Mouse (Mus musculus) adipocyte (in vitro differentiated cells): ENCODE measurements around the gene Fam189b.
A peak's percentile ranks its signal among the peaks of the same experiment; 100 is the strongest.
"Not testable (repeated sequence)": the region's sequence is repeated elsewhere in the genome, so short reads cannot be mapped to it uniquely, and the experiment has no call there.

ENCODE experiments used
- DNase-seq: peaks from one replicate; pipeline ENCODE4 v3.0.0-alpha.2; 2016; ENCODE audit warnings: low spot score

Fam189b gene

DNA sequence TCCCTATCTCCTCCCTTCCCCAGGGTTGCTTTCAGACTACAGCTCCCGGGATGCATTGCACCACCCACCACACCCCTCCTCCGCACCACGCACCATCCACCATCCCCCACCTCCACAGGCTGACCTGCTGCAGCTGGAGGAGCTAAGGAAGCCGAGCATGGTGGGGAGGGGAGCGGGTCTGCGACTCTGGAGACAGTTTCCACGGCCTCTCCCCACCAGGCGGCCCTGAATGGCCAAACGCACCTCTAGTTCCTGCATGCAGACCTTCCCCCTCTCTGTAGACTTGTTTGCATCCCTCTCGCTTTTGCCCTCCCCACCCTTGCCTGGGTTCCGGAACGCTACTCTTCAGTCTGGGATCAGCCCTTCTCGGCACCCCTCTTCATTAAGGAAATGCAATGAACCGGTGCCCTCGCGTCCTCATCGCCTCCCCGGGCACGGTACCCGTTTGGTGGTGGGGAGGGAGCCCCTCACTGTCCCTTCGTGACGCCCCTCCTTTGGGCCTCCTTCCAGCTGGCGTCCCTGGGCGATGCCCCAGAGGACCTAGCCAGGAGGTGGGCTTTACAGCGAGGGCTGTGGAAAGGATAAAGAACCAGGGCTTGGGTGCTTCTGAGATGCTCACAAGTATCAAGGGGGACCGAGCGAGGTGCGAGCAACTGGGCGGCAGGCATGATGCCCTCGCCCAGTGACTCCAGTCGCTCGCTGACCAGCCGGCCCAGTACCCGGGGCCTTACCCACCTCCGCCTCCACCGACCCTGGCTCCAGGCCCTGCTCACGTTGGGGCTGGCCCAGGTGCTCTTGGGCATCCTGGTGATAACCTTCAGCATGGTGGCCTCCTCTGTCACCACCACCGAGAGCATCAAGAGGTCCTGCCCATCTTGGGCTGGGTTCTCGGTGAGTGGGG lies at the start of gene Fam189b:
TSS of gene Fam189b (plus strand) at position 86 of the 901 bp plus-strand sequence.
- no peak for DNase-seq

DNA sequence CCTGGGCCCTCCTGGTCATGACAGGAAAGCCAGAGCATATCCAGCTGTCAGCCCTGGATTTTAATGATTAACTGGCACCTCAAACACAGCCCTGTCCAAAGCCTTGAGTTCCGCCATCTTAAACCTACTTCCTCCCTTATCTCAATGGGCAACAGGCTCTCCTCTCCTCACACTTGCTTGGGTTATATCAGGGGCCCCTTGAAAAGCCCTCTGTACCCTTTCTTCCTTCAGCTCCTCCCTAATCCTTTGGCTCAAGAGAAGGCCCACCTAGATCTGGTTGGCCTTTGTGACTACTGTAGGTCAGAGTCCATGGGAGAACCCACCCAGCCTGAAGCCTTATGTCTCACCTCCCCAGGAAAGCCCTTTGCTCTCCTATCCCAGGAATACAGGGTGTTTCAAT lies 49.2 kb upstream of the Fam189b start:
- DNase-seq = no peak

DNA sequence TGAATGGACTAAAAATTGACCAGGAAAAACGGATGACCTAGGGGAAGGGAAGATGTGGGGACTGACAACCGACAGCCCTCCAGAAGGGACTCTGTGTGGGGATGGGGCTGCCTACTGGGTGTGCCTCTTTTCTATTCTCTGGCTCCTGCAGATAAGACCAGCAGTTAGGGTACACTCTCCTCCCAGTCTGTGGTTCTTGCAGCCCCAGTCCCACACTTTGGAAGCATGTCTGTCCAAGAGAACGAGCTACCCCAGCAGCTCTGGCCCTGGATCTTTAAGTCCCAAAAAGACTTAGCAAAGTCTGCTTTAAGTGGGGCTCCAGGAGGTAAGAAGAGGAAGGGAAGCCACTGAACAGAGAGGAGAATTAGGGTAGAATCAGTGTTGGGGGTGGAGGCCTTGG lies 47.0 kb upstream of the Fam189b start, which contains the start of gene Pklr:
TSS of gene Pklr (plus strand) at position 185 of the 400 bp plus-strand sequence.
- DNase-seq = no peak

DNA sequence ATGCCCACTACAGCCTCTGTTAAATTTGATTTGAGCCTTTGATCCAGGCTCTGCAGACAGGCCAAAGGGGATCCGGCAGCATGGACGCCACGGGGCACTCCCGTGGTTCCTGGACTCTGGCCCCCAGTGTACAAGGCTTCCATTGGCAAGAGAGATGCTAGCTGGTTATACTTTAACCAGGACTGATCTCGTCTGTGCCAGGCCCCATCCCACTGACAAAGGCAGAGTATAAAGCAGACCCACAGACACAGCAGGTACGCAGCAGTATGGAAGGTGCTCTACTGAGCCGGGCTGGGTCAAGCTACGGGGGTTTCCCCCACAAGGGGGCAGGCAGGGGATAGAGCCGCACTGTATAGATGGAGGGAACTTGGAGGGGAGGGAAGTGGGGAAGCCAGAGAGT lies 46.6 kb upstream of the Fam189b start:
- DNase-seq = no peak

DNA sequence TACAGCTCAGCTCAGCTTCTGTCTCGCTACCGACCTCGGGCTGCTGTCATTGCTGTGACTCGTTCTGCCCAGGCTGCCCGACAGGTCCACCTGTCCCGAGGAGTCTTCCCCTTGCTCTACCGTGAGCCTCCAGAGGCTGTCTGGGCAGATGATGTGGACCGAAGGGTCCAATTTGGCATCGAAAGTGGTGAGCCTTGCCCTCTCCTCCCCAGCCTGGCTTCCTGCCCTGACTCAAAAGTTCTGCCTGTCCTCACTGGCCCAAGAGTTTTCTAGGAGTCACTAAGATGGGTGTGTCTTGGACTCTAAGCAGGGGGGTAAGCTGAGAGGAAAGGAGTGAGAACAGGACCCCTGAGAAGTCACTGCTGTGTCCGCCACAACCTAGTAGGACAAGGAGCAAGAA lies 38.1 kb upstream of the Fam189b start:
- no peak for DNase-seq

DNA sequence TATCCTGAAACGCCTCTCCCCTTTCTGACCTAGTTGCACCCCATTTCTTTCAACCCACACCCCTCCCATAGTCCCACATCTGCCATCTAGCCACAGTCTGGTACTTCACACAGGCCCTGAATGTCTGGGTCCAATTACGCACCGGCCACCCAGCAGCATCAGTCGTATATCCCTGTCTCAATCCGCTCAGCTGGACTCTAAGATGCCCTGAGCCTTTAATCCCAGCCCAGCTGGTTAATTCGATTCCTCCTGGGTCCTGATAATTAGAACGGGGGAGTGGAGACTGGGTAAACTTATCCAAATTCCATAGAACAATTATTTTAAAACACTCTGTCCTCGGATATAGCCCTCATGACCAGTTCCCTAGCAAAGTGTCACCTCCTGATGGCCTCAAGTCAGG lies 37.4 kb upstream of the Fam189b start:
- no peak for DNase-seq

DNA sequence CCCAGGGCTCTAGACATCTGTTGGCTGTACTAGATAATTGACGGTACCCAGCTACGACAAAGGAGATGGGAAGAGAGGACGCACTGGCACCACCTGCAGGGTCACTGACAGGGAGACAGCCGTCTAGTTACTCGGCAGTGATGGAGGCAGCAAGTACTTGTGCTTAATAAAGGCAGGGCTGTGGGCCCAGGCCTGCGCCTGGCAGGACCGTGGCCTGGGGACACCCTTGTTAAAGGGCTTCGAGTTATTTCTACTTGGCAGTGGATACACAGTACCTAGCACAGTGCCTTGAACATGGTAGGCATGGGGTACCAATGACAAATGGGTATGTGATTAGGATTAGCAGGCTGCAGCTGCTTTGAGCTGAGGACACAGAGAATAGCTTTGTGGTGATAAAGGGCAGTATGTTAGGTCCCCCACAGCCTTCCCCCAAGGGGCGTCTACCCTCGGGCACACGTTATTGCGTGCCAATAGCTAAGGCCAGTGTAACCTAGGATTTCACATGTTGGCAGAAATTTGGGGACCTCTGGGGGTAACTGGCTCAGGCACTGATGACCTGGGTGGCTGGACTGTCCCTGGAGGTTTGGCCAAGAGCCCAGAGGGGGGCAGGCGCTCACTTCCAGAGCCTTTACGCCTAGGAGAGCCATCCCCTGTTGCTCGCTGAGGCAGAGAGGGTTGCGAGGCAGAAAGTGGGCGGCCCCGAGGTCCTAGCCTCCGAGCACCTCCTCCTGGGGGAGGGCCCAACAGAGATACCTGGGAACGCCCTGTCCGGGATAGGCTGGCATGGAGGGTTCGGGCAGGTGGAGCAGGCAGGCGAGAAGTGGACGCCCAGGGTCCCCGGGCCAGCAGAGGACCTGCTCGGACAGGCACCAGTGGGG lies 35.6 kb upstream of the Fam189b start:
- DNase-seq = no peak

DNA sequence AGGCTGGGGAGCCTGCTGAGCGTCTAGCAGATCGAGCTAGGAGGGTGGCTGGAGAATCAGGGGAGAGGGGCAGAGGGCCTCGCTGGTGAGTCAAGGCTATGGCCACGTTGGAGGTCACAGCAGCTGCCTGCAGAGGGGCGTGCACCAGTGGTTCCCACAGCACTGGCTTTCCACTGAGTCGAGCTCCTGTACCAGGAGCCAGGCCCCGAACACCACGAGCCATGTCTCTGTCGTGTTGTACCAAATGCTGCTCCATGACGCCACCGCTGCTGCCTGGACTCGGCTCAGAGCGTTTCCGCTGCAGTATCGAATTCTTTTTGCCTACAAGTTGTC lies 35.0 kb upstream of the Fam189b start:
- DNase-seq = no peak

DNA sequence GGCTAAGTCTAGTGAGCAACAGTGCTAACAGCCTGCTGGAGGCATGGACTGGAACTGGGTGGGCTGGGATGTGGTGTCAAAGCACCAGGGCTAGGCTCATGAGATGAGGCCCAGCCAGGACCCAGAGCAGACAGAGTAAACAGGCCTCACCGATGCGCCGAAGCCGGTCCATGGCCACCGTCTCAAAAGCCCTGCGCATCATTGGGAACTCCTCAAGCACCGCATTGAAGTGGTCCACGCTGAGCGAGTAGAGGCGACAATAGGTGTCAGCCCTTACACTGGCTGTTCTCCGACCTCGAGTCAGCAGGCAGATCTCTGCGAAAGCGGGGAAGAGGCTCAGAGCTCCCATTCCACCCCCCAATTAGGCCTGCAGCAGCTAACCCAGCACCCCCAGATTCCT lies 34.4 kb upstream of the Fam189b start:
- DNase-seq = no peak

DNA sequence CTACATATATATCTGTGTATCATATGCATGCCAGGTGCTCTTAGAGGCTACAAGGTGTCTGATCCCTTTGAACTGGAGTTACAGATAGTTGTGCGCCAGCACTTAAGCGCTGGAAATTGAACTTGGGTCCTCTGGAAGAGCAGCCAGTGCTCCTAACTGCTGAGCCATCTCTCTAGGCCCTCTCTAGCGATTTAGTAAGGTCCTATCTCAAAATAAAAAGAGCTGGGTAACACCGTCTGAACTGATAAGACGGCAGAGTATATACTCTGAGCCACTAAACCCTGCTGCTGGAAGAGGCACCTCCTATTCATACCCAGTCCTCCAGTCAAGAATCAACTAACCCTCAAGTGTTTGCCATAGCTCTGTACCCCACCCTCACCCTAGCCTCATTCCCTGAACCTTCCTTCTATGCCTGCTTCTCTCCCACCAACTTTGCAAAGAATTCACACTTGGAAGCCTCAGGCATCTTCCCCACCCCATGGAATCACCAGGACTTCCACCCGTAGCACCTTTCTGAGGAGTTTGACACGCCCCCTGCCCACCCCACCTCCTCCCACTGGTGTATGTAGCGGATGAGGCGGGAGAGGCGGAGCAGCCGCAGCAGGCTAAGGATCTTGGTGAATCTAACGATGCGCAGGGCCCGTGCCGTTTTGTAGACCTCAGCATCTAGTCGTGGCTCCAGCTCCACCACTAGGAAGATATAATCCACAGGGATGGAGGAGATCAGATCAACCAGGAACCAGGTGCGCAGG lies 30.7 kb upstream of the Fam189b start:
- DNase-seq = no peak

DNA sequence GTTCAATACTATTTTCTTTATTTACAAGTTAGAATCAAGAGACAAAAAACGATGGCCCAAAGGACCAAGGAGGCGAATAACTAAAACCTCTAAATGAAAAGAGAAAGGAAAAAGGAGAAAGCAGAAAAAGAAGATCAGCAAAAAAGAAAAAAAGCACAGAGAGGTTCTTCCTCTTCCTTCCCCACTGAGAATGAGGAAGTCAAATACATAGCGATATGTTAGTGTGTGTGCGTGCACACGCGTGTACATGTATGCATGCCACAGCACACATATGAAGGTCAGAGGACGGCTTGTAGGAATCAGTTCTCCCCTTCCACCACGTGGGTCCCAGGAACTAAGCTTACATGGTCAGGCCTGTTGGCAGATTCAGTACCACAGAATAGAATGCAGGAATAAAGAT lies 26.0 kb upstream of the Fam189b start:
- no peak for DNase-seq

DNA sequence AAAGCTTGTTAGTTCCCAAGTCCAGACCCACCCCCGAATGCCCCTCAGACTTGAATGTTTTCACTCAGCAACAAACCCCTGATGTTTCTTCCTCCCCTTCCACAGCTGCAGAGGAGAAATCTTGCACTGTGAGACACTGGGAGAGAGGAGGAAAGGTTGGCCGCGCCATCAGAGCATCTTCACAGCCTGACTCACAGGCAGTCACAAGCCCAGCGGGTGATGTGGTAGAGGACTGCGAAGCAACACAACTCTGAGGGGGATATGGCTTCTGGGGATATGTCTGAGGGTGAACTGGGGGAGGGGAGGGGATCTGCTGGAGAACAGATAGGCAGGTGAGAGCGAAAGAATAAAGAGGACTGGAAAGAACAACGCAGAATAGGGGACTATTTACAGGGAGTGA lies 24.3 kb upstream of the Fam189b start:
- no peak for DNase-seq

DNA sequence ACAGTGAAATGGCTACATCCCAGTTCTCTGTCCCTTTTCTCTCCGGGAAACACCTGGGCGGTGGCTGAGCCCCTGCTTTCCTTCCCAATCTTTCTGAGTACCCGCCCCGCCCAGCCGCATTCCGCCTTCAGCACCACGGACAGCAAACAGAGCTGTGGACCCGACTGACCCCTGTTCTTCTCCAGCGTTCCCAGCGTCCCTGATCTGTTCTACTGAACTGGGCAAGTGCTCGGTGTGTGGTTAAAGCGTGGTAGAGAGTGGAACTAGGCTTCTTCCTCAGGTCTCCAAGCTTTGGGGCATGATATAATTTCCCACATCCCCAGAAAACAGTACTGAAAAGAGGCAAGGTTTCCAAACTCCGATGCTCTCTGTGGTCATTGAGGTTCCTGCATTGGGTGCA lies 23.7 kb upstream of the Fam189b start:
- DNase-seq = peak; percentile 39

DNA sequence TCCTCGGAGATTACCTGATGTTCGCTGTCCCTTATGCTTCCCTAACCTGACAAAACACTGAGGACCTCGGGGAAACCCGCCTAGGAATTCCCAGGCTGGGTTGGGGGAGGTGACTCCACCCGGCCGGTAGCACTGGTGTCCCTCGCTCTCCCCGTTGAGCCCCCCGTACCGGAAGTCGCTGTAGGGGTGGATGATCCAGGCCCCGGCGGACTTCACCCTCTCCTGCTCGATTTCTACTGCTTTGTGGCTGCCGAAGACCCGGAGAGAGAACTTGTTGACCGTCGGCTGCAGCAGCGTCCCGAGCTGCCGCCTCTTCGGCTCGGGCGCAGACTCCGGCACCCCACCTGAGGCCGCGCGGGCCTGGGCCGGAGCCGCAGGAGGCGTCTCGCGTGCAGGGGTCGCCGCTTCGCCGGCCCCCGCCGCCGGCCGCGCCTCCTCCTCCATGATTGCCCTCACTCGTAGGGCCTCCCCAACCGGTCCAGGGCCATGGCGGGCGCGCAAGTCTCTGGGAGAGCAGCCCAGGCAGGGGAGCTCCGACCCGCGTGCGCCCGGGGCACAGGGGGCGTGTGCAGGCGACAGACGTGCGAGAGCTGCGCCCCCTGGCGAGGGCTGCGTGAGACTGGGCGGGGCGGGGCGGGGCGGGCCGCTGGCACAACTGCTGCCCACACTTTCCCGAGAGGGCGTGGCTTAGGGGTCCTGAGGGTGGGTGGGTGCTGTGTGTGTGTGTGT lies 23.2 kb upstream of the Fam189b start, which contains the start of gene Hcn3:
TSS of gene Hcn3 (minus strand) at position 581 of the 729 bp plus-strand sequence.
- DNase-seq = no peak

DNA sequence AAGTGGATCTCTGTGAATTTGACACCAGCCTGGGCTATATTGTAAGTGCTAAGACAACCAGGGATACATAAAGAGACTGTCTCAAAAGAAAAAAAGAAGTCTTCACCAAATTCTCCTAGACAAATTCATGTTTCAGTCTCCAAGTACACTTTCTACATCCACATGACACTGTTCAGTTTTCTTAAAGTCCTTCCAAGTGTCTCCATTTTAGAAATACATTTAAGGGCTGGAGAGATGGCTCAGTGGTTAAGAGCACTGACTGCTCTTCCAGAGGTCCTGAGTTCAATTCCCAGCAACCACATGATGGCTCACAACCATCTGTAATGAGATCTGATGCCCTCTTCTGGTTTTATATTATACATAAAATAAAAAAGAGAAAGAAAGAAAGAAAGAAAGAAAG lies 21.7 kb upstream of the Fam189b start:
- DNase-seq = not testable (repeated sequence)

DNA sequence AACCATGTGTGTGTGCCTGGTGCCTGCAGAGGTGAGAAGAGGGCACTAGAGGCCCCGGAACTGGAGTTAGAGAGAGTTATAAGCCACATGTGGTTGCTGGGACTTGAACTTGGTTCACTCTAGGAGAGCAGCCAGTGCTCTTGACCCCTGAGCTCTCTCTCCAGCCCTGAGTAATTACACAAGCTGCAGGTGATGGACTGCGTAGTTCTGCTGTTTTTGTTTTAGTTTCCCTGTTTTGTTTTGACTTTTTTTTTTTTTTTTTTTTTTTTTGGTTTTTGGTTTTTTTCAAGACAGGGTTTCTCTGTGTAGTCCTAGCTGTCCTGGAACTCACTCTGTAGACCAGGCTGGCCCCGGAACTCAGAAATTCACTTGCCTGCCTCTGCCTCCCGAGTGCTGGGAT lies 21.2 kb upstream of the Fam189b start:
- DNase-seq = no peak

DNA sequence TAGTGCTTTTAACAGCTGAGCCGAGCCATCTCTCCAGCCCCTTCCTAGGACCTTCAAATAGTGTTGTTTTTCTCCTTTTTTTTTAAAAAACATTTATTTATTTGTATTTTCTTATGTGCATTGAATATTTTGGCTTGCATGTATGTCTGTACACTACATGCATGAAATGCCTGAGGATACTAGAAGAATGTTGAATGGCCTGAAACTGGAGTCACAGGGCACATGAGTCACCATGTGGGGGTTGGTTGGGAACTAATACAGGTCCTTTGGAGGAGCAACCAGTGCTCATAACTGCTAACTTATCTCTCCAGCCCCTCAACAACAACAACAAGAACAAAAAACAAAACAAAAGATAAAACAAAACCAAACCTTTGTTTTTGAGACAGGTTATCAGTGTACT lies 19.8 kb upstream of the Fam189b start:
- peak; percentile 32 for DNase-seq

DNA sequence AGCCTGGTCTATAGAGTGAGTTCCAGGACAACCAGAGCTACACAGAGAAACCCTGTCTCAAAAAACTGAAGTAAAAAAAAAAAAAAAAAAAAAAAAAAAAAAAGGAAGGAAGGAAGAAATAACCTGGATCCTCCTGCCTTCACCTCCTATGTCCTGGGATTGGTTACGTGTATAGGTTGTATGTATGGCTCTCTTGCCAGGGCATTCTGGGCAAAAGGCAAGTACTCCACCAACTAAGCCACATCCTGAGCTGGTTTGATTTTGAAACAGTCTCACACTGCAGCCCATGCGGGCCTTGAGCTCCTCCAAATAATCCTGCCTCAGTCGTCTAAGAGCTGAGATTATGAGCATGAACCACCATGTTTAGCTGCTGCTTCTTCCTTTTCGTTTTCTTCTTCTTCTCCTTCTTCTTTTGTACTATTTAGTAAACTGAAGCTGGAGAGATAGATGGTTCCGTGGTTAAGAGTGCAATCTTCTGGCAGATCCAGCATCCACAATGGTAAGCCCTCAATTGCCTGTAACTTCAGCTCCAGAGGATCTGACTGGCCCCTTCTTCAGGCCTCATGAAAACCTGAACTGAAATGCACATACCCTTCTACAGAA lies 19.2 kb upstream of the Fam189b start:
- DNase-seq = peak; percentile 24

DNA sequence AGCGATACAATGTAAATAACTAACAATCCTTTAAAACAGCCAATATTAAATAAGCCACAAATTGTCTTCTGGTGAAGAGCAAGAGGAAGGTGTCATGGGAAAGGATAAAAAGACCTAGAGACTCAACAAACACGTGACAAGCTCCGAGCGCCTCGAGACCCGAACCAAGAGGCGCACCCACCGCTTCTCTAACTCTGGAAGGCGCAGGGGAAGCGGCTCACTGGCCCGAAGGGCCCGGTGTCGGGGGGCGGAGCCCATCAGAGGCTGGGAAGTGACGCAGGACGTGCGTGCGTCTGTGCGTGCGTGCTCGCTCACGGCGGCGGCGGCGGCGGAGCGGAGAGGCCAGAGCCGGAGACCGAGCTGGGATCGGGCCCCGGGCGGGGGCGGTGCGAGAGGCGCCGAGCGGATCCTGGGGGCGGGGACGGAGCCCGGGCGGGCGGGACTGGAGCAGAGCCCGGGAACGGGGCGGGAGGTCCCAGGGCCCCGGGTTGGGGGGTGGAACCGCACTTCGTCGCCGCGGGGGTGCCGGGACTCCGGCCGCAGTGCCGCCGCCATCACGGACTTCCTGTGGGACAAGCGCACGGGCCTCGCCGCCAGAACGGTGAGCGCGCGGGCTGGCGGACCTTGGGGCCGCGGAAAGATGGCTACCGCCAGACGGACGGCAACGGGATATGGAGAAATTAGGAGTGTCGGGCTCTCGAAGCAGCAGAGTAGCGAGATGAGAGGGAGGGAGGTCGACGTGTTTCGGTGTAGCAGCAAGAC lies 18.3 kb upstream of the Fam189b start, which contains the start of gene Clk2:
TSS of gene Clk2 (plus strand) at position 290 of the 762 bp plus-strand sequence.
- DNase-seq = peak; percentile 92

DNA sequence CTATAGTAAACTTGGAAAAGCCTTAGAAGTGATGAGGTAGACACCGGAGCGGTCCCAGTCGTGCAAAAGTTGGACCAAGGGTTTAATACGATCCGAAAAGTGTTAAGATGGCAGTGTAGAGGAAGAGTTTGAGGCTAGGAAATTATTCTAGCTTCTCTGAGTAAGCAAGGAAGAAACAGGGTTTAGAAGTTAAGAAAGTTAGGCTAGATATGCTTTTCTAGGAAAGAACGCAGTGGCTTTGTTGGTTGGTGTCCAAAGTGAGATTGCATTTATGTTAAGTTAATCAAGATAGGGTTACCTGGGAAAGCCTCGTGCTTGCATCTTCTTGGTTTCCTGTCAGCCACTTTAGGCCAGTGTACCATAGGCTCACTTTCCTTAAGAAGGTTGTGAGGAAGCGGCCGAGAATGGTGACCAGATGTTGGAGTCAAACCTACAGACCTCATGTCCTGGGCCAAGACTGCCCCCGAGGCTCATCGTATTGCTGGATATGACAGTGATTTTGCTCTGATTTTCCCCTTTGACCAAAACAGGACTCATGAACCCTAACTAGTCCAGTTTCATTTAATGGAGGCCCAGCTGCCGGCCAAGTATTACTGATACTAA lies 17.6 kb upstream of the Fam189b start:
- no peak for DNase-seq
